In genomic region chr6:30351290-30351689, GRCm38 (mm10) we compare ENCODE assay signal across 29 mouse cellular contexts. TPM values are rescaled to one million over a fixed set of nuclear protein-coding genes. Genes with fewer than 3 reads are reported as not detected.
DNase-seq lines count a peak whose midpoint lies in the region; TF ChIP-seq lines count a peak whose summit lies in the region.
"Had no signal": no experiment of that assay in that cellular context is flagged by ENCODE, and none has a peak within 500 bp of the region (broad histone marks: within the 10 kb centered on the region; RNA-seq: fewer than 3 reads in every experiment).

No protein-coding gene starts in this region.

- TF ChIP-seq POLR2A in spleen, adult 2 months (IDR thresholded peaks at IDR 0.05; ENCODE audit: low read depth, low read length), result no peak

- no peaks in the 10 kb centered on the region for H3K27me3 ChIP-seq in spleen, adult 2 months (ENCODE audit: control insufficient read depth, insufficient read depth, low read length)
- H3K27me3 ChIP-seq: CH12.LX; heart, embryonic 15.5 days; hindbrain, embryonic 15.5 days; limb, embryonic 13.5 days; liver, embryonic 12.5 days; neural tube, embryonic 12.5 days; Patski had no signal

- peak in 1 of 2 experiments; percentile 38 for DNase-seq in spleen, adult 2 months (ENCODE audit: low read depth in 1 of 2, low spot score in 2 of 2)
- DNase-seq in spleen, postnatal 10 days (ENCODE audit: low spot score in 2 of 2), result no peak
- peak; percentile 81 for DNase-seq in fat pad, adult 2 months (ENCODE audit: extremely low read depth, low read depth, low spot score)
- peak; percentile 49 for DNase-seq in testis, postnatal 14 days (ENCODE audit: low spot score)
- DNase-seq in thymus, postnatal 25 days, result peak; percentile 84
- no peak for DNase-seq in ovary, postnatal 36 days (ENCODE audit: low spot score)
- no peak for DNase-seq in cerebellum, adult 11-12 months
- no peak for DNase-seq in cerebellum, postnatal 14 days
- DNase-seq: adrenal gland, postnatal 10 days; cerebellum, adult 8-10 months; gastrocnemius, postnatal 25 days; heart, postnatal 36 days; kidney, adult 9 months; kidney, postnatal 25 days; lung, adult 18-20 months; lung, postnatal 10 days; retina, postnatal 1 day; right cerebral cortex, postnatal 25 days had no signal

- no peak overlapping the region for H3K4me3 ChIP-seq in spleen, adult 2 months (ENCODE audit: extremely low read depth, insufficient read depth, insufficient read length)
- H3K4me3 ChIP-seq: embryonic facial prominence, embryonic 10.5 days; forebrain, embryonic 10.5 days; heart, embryonic 15.5 days; hindbrain, embryonic 15.5 days; layer of hippocampus, adult 2 months; limb, embryonic 13.5 days; liver, embryonic 12.5 days; neural tube, embryonic 12.5 days had no signal

- TF ChIP-seq CTCF in spleen, adult 2 months (IDR thresholded peaks at IDR 0.05; ENCODE audit: extremely low read depth, insufficient read depth, insufficient read length, insufficient replicate concordance), result no peak

- peak overlapping the region; percentile 58 for H3K27ac ChIP-seq in spleen, adult 2 months (ENCODE audit: insufficient read depth, low read length)
- H3K27ac ChIP-seq: embryonic facial prominence, embryonic 10.5 days; forebrain, embryonic 10.5 days; heart, embryonic 15.5 days; hindbrain, embryonic 15.5 days; layer of hippocampus, adult 2 months; limb, embryonic 13.5 days; liver, embryonic 12.5 days; neural tube, embryonic 12.5 days had no signal

- WGBS in spleen, adult 2 months, result 34% methylated on average over 9 of the region's 9 CpGs

- H3K4me1 ChIP-seq in spleen, adult 2 months (ENCODE audit: control insufficient read depth, insufficient read depth, insufficient read length), result peaks cover 19% of the 10 kb centered on the region; the same call in 1 of the 2 replicates
- H3K4me1 ChIP-seq: hindbrain, embryonic 15.5 days; limb, embryonic 13.5 days; neural tube, embryonic 12.5 days had no signal

- H3K36me3 ChIP-seq in spleen, adult 2 months (ENCODE audit: control insufficient read depth, insufficient read depth, low read length), result no peaks in the 10 kb centered on the region
- H3K36me3 ChIP-seq: embryonic facial prominence, embryonic 10.5 days; forebrain, embryonic 10.5 days; G1E; heart, embryonic 15.5 days; hindbrain, embryonic 15.5 days; limb, embryonic 13.5 days; liver, embryonic 12.5 days; neural tube, embryonic 12.5 days had no signal

RNA-seq across cellular contexts. Expression of gene Zc3hc1, which starts 39.5 kb away (rescaled TPM):
- 11.3 and 12.3 TPM in 2 replicates for polyA plus RNA-seq in spleen, adult 2 months (2012; rRNA removed)

RNA-seq across cellular contexts. Expression of gene Ube2h, which starts 47.0 kb away (rescaled TPM):
- polyA plus RNA-seq in spleen, adult 2 months (2012; rRNA removed), result 69.7 and 101 TPM in 2 replicates

RNA-seq across cellular contexts. Expression of gene Klhdc10, which starts 50.4 kb away (rescaled TPM):
- 6.7 and 10.0 TPM in 2 replicates for polyA plus RNA-seq in spleen, adult 2 months (2012; rRNA removed)

Comparison
In these comparisons a context has a peak if more than half of its experiments do, and no peak if none do; other contexts are left out.
1. DNase-seq: peak in fat pad, adult 2 months (single experiment), testis, postnatal 14 days (single experiment) and thymus, postnatal 25 days (single experiment); none in spleen, postnatal 10 days (0 of 2), ovary, postnatal 36 days (single experiment), cerebellum, adult 11-12 months (single experiment) and cerebellum, postnatal 14 days (0 of 2).